Mouse (Mus musculus) adrenal gland, adult 18-20 months (tissue): ENCODE results near the gene Rnf130. TPM values are rescaled to one million over a fixed set of nuclear protein-coding genes. Genes with fewer than 3 reads are reported as not detected.
"Not testable (repeated sequence)": the region's sequence is repeated elsewhere in the genome, so short reads cannot be mapped to it uniquely, and the experiment has no call there.

Source experiments
- DNase-seq, 2 experiments: peaks; one replicate each; pipeline ENCODE4 v3.0.0; 2021 to 2022; ENCODE audit warnings: low spot score in 2 of 2
- total RNA-seq, 2 experiments: library from RNA; stranded (reverse); gene quantifications; 1 replicate in 1 of 2; 2 replicates in 1 of 2; pipeline ENCODE4 v1.2.3; 2021

Rnf130 gene
- total RNA-seq, 2 experiments from 2014 or later, result 99.5 to 105 TPM

GRCm38 (mm10) chr11:50081365-50082190 lies 56.4 kb downstream of the Rnf130 start:
- DNase-seq, result no peak

GRCm38 (mm10) chr11:50086211-50086610 lies 61.1 kb downstream of the Rnf130 start:
- DNase-seq, result no peak

GRCm38 (mm10) chr11:50089840-50090239 lies 64.7 kb downstream of the Rnf130 start:
- no peak for DNase-seq

- DNase-seq, result no peak
These were observed 66.0 kb downstream of the Rnf130 start for GRCm38 (mm10) chr11:50090982-50091675.

- DNase-seq, result no peak
These were observed 66.5 kb downstream of the Rnf130 start for GRCm38 (mm10) chr11:50091681-50092080.

- no peak for DNase-seq
These were observed 70.5 kb downstream of the Rnf130 start for GRCm38 (mm10) chr11:50095661-50096060.

GRCm38 (mm10) chr11:50097091-50097490 lies 71.9 kb downstream of the Rnf130 start:
- no peak for DNase-seq

GRCm38 (mm10) chr11:50098961-50099481 lies 73.9 kb downstream of the Rnf130 start:
- DNase-seq, result no peak

GRCm38 (mm10) chr11:50099692-50100091 lies 74.5 kb downstream of the Rnf130 start:
- peak in 1 of 2 experiments; percentile 28 for DNase-seq

GRCm38 (mm10) chr11:50100548-50101307 lies 75.6 kb downstream of the Rnf130 start:
- DNase-seq, result no peak

GRCm38 (mm10) chr11:50101962-50102361 lies 76.8 kb downstream of the Rnf130 start:
- not testable (repeated sequence) for DNase-seq

GRCm38 (mm10) chr11:50104016-50104415 lies 78.9 kb downstream of the Rnf130 start:
- no peak for DNase-seq

- DNase-seq, result no peak
These were observed 80.1 kb downstream of the Rnf130 start for GRCm38 (mm10) chr11:50105237-50105636.

GRCm38 (mm10) chr11:50106024-50106423 lies 80.9 kb downstream of the Rnf130 start:
- no peak for DNase-seq

- no peak for DNase-seq
These were observed 83.7 kb downstream of the Rnf130 start for GRCm38 (mm10) chr11:50108823-50109244.

- peak; percentile 79 to 86 for DNase-seq
These were observed 89.2 kb downstream of the Rnf130 start for GRCm38 (mm10) chr11:50114329-50114728.

- DNase-seq, result no peak
These were observed 97.5 kb downstream of the Rnf130 start for GRCm38 (mm10) chr11:50122631-50123081.

- no peak for DNase-seq
These were observed 102.6 kb downstream of the Rnf130 start for GRCm38 (mm10) chr11:50127781-50128180.

- peak; percentile 94 for DNase-seq
These were observed 105.9 kb downstream of the Rnf130 start, which contains the start of gene Tbc1d9b for GRCm38 (mm10) chr11:50130811-50131766. Tbc1d9b (plus strand) TSS chr11:50131396.

- DNase-seq, result no peak
These were observed 106.7 kb downstream of the Rnf130 start for GRCm38 (mm10) chr11:50131801-50132201.
